Mouse (Mus musculus) MEL (cell line): ENCODE measurements at regions not wholly inside any gene's neighbourhood (a gene's known extent, or its start where the extent isn't known, plus 50 kb on each side); places are given as distances from the start of the nearest gene placed in this dataset.

ENCODE experiments used
- DNase-seq: peaks from one replicate; pipeline ENCODE4 v3.0.0; 2011; ENCODE audit warnings: low read depth, low spot score
- H3K27ac ChIP-seq: 2 replicates; pipeline ENCODE4 v1.5.1; 2012; ENCODE audit warnings: low read depth, mild to moderate bottlenecking, control low read depth, low read length, moderate library complexity; ENCODE audit not compliant: control insufficient read depth
- H3K27me3 ChIP-seq, 2 experiments: fragments of 150-350 bp in 1 of 2; sonication (generic) in 1 of 2; 2 replicates each; pipeline ENCODE4 v1.6.1; 2012; ENCODE audit warnings: low read length in 2 of 2, mild to moderate bottlenecking in 2 of 2, improper control_type of control experiment in 1 of 2, moderate library complexity in 1 of 2; ENCODE audit not compliant: insufficient read depth in 2 of 2, control insufficient read depth in 1 of 2
- H3K36me3 ChIP-seq, 2 experiments: 2 replicates each; pipeline ENCODE4 v1.6.1; 2012 to 2014; ENCODE audit warnings: low read length in 2 of 2, improper control_type of control experiment in 1 of 2, inconsistent platforms in 1 of 2, mild to moderate bottlenecking in 1 of 2; ENCODE audit not compliant: insufficient read depth in 2 of 2, control insufficient read depth in 1 of 2
- H3K4me1 ChIP-seq, 2 experiments: fragments of 150-350 bp in 1 of 2; sonication (generic) in 1 of 2; 2 replicates each; pipeline ENCODE4 v1.6.1; 2012; ENCODE audit warnings: low read length in 2 of 2, improper control_type of control experiment in 1 of 2, mild to moderate bottlenecking in 1 of 2; ENCODE audit not compliant: insufficient read depth in 2 of 2, control insufficient read depth in 1 of 2
- H3K4me3 ChIP-seq, 2 experiments: fragments of 150-350 bp in 1 of 2; sonication (generic) in 1 of 2; 2 replicates each; pipeline ENCODE4 v1.5.1; 2012; ENCODE audit warnings: low read depth in 2 of 2, low read length in 2 of 2, mild to moderate bottlenecking in 2 of 2, moderate library complexity in 2 of 2, control low read depth in 1 of 2, improper control_type of control experiment in 1 of 2; ENCODE audit not compliant: control insufficient read depth in 1 of 2, insufficient read depth in 1 of 2
- H3K79me2 ChIP-seq: 2 replicates; pipeline ENCODE4 v1.6.1; 2012; ENCODE audit warnings: mild to moderate bottlenecking, low read length, moderate library complexity; ENCODE audit not compliant: control insufficient read depth, poor library complexity, insufficient read depth
- H3K9ac ChIP-seq: 2 replicates; pipeline ENCODE4 v1.6.1; 2012; ENCODE audit warnings: low read depth, mild to moderate bottlenecking, control low read depth, low read length, moderate library complexity; ENCODE audit not compliant: control insufficient read depth, poor library complexity, severe bottlenecking
- H3K9me3 ChIP-seq: fragments of 150-350 bp; sonication (generic); replicated peaks from 2 replicates; pipeline ENCODE4 v1.6.1; 2012; ENCODE audit warnings: mild to moderate bottlenecking, low read length, improper control_type of control experiment, moderate library complexity; ENCODE audit not compliant: insufficient read depth
- CHD1 ChIP-seq: IDR thresholded peaks from 2 replicates; pipeline ENCODE4 v1.6.1; 2012; ENCODE audit warnings: low read depth, mild to moderate bottlenecking, inconsistent platforms, low read length, improper control_type of control experiment
- ELF1 ChIP-seq: IDR thresholded peaks from 2 replicates; pipeline ENCODE4 v1.6.1; 2014; ENCODE audit warnings: low read depth, mild to moderate bottlenecking, inconsistent platforms, low read length, improper control_type of control experiment, moderate library complexity
- EP300 ChIP-seq, 2 experiments: IDR thresholded peaks; 2 replicates each; pipeline ENCODE4 v1.6.1; 2011; ENCODE audit warnings: improper control_type of control experiment in 2 of 2, low read length in 2 of 2, low read depth in 1 of 2, mild to moderate bottlenecking in 1 of 2
- ETS1 ChIP-seq: IDR thresholded peaks from 2 replicates; pipeline ENCODE4 v1.6.1; 2012; ENCODE audit warnings: low read depth, mild to moderate bottlenecking, inconsistent platforms, low read length, improper control_type of control experiment, moderate library complexity
- GATA1 ChIP-seq: IDR thresholded peaks from 2 replicates; pipeline ENCODE4 v1.6.1; 2011; ENCODE audit warnings: low read depth, low read length, improper control_type of control experiment
- JUND ChIP-seq: IDR thresholded peaks from 2 replicates; pipeline ENCODE4 v1.6.1; 2011; ENCODE audit warnings: low read depth, mild to moderate bottlenecking, improper control_type of control experiment, low read length
- MAZ ChIP-seq: IDR thresholded peaks from 2 replicates; pipeline ENCODE4 v1.6.1; 2012; ENCODE audit warnings: low read depth, mild to moderate bottlenecking, inconsistent platforms, low read length, improper control_type of control experiment
- MXI1 ChIP-seq: IDR thresholded peaks from 2 replicates; pipeline ENCODE4 v1.6.1; 2011; ENCODE audit warnings: mild to moderate bottlenecking, low read depth, low read length, improper control_type of control experiment
- NELFE ChIP-seq: IDR thresholded peaks from 2 replicates; pipeline ENCODE4 v1.6.1; 2011; ENCODE audit warnings: low read depth, low read length, improper control_type of control experiment
- POLR2AphosphoS5 ChIP-seq: IDR thresholded peaks from 2 replicates; pipeline ENCODE4 v1.6.1; 2012; ENCODE audit warnings: low read depth, borderline replicate concordance, mild to moderate bottlenecking, inconsistent platforms, low read length, moderate library complexity, mixed read lengths
- RAD21 ChIP-seq: IDR thresholded peaks from 2 replicates; pipeline ENCODE4 v1.6.1; 2011; ENCODE audit warnings: mild to moderate bottlenecking, low read depth, low read length, improper control_type of control experiment
- TBP ChIP-seq: IDR thresholded peaks from 2 replicates; pipeline ENCODE4 v1.8.0; 2011; ENCODE audit warnings: low read depth, low read length, improper control_type of control experiment
- USF1 ChIP-seq: IDR thresholded peaks from 2 replicates; pipeline ENCODE4 v1.6.1; 2014; ENCODE audit warnings: low read depth, mild to moderate bottlenecking, inconsistent platforms, low read length, improper control_type of control experiment, moderate library complexity
- ZC3H11A ChIP-seq: IDR thresholded peaks from 2 replicates; pipeline ENCODE4 v1.6.1; 2012; ENCODE audit warnings: low read depth, mild to moderate bottlenecking, inconsistent platforms, low read length, improper control_type of control experiment
- ZMIZ1 ChIP-seq: IDR thresholded peaks from 2 replicates; pipeline ENCODE4 v1.6.1; 2012; ENCODE audit warnings: low read depth, mild to moderate bottlenecking, inconsistent platforms, low read length, improper control_type of control experiment, moderate library complexity
- ZNF384 ChIP-seq: IDR thresholded peaks from 2 replicates; pipeline ENCODE4 v1.6.1; 2012; ENCODE audit warnings: low read depth, mild to moderate bottlenecking, inconsistent platforms, low read length, improper control_type of control experiment

DNA sequence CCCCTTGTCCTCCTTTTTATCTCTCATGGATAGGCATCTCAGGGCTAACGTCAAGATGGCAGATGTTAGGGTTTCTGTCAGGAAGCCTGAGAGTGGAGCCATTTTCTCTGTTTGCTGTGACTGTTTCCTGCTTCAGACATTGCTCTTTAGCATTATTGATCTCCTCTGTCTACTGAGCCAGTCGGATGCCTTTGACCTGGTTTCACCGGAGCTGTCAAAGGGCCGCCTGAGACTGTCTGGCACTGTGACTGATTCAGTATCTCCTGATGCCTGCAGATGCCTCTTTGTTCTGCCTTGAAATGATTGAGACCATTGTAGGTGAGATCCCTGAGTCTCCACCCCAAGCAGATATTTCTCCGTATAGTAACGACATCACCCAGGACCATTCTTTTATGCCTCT lies 239.5 kb upstream of the Ubash3b start:
- no peak overlapping the region for H3K4me3 ChIP-seq
- no peak for DNase-seq
- H3K9me3 ChIP-seq: no peaks in the 10 kb centered on the region
- H3K27me3 ChIP-seq: no peaks in the 10 kb centered on the region
- H3K36me3 ChIP-seq: no peaks in the 10 kb centered on the region
- H3K4me1 ChIP-seq: no peaks in the 10 kb centered on the region
- TF ChIP-seq POLR2AphosphoS5: no peak
- H3K27ac ChIP-seq: no peak overlapping the region
- H3K9ac ChIP-seq: no peak overlapping the region
- no peaks in the 10 kb centered on the region for H3K79me2 ChIP-seq

DNA sequence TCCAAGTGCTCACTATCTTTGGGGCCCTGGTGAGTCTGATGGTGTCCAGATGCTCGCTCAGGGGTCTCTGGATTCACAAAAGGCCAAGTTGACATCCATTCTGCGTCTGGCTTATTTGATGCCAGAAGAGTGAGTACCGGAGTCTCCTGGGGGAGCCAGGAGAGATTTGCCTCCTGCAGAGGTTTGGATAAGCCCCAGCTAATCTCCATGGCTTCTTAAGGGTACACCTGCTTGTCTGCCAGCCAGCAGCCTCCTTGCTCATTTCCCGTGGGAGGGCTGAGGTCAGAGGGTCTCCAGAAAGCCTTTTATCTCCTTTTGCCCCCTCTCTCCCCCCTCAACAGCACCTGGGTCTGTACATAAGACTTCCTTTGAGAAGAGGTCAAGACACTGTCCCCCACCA lies 234.0 kb upstream of the Ubash3b start:
- H3K27ac ChIP-seq: no peak overlapping the region

DNA sequence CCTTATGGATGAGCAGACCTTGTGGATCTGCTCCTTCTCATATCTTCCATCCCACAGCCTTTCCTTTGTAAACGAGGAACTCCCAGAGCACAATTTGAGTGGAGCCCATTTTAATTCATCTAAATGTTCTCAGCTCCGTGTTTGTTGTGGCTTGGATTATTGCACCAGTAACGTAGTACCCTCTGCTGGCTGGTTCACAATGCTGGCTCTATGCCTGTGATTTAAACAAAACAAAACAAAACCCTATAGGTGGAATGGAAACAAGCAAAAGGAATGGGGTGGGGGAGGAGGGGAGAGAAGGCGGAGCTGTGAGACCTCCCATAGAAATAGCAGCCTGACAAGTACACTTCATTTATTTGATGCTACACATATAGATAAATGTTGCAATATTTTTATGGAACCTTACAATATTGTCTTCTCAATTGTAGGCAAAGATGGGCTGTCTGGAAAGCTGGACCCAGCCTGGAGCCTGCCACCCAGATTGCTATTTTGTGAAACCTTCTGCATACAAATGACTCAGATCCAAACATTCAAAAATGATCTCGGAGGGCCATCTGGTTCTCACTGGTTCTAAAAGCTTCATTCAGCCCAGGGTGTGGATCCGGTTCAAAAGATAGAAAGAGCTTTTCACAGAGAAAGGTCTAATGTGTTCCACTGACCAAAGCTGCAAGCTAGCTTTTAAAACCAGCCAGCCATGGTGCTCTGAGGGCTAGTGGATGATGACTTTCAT lies 230.3 kb upstream of the Ubash3b start:
- H3K27me3 ChIP-seq: no peaks in the 10 kb centered on the region
- H3K4me1 ChIP-seq: no peaks in the 10 kb centered on the region
- no peaks in the 10 kb centered on the region for H3K9me3 ChIP-seq
- no peak overlapping the region for H3K9ac ChIP-seq
- no peaks in the 10 kb centered on the region for H3K79me2 ChIP-seq
- no peak for TF ChIP-seq USF1
- TF ChIP-seq ETS1: no peak
- TF ChIP-seq RAD21: no peak
- TF ChIP-seq NELFE: no peak
- no peak for TF ChIP-seq ZNF384
- H3K4me3 ChIP-seq: no peak overlapping the region
- no peak for DNase-seq
- no peak overlapping the region for H3K27ac ChIP-seq
- H3K36me3 ChIP-seq: no peaks in the 10 kb centered on the region

More for the DNA sequence above, 234.0 kb upstream of the Ubash3b start:
- no peak overlapping the region for H3K4me3 ChIP-seq
- no peaks in the 10 kb centered on the region for H3K9me3 ChIP-seq
- no peaks in the 10 kb centered on the region for H3K27me3 ChIP-seq
- no peaks in the 10 kb centered on the region for H3K36me3 ChIP-seq
- DNase-seq: no peak
- no peaks in the 10 kb centered on the region for H3K79me2 ChIP-seq
- H3K9ac ChIP-seq: no peak overlapping the region
- H3K4me1 ChIP-seq: no peaks in the 10 kb centered on the region
- TF ChIP-seq ETS1: no peak

DNA sequence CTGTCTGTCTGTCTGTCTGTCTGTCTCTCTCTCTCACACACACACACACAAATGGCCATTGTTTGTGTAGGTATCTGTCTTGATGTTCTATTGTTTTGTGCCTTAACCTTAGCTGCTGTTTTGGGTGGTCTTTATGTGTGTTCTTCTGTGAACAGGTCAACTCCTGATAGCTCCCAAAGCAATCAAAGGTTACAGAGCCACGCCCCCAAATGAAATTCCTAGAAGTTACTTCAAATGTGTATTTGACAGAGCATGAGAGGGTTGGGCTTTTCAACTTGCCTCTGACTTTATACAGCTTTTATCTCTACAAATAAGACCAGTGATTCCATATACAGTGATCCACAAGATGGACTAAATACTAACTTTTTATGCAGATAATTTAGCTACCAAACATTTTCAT lies 217.8 kb upstream of the Ubash3b start:
- Histone ChIP-seq H3K4me1 (no peaks in the 10 kb centered on the region), H3K36me3 (no peaks in the 10 kb centered on the region), H3K79me2 (no peaks in the 10 kb centered on the region), H3K9ac (no peak overlapping the region), H3K9me3 (no peaks in the 10 kb centered on the region), H3K27me3 (peaks cover 0 to 2% of the 10 kb centered on the region in 2 experiments; a peak in 1 of 4 replicates), H3K4me3 (no peak overlapping the region), H3K27ac (no peak overlapping the region)
- DNase-seq: no peak
- TF ChIP-seq JUND (no peak), MXI1 (no peak), EP300 (IDR thresholded peaks at IDR 0.05; ENCODE audit: low read depth in 1 of 2, low read length in 2 of 2) (no peak), TBP (no peak), MAZ (no peak), ZMIZ1 (no peak), GATA1 (no peak), ELF1 (no peak), ZNF384 (no peak), CHD1 (no peak), ZC3H11A (no peak)
